Mouse (Mus musculus) kidney, embryonic 14.5 days (tissue): ENCODE data around the gene Il9r. TPM values are rescaled to one million over a fixed set of nuclear protein-coding genes. Genes with fewer than 3 reads are reported as not detected.

Experiments used
- ATAC-seq: fragments of 200-750 bp; cut with Nextera tagmentation; 2 replicates; pipeline ENCODE4 v1.8.0; 2017; ENCODE audit warnings: moderate number of reproducible peaks, mild to moderate bottlenecking, moderate TSS enrichment, moderate library complexity; ENCODE audit not compliant: low FRiP score, low TSS enrichment
- H3K27ac ChIP-seq: fragments of 300-500 bp; sonication (generic); 2 replicates; pipeline ENCODE4 v1.5.1; 2014; ENCODE audit warnings: low read depth, mild to moderate bottlenecking, low read length, moderate library complexity, mixed read lengths
- H3K27me3 ChIP-seq: fragments of 300-500 bp; sonication (generic); 2 replicates; pipeline ENCODE4 v1.6.1; 2014; ENCODE audit warnings: mild to moderate bottlenecking, low read length; ENCODE audit not compliant: control insufficient read depth, insufficient read depth
- H3K36me3 ChIP-seq: fragments of 300-500 bp; sonication (generic); 2 replicates; pipeline ENCODE4 v1.6.1; 2014; ENCODE audit warnings: low read length, mixed read lengths; ENCODE audit not compliant: control insufficient read depth, insufficient read depth
- H3K4me1 ChIP-seq: fragments of 300-500 bp; sonication (generic); 2 replicates; pipeline ENCODE4 v1.6.1; 2014; ENCODE audit warnings: low read length, mixed read lengths; ENCODE audit not compliant: control insufficient read depth, insufficient read depth
- H3K4me2 ChIP-seq: fragments of 300-500 bp; sonication (generic); replicated peaks from 2 replicates; pipeline ENCODE4 v1.6.1; 2014; ENCODE audit warnings: low read depth, mild to moderate bottlenecking, low read length
- H3K4me3 ChIP-seq: fragments of 300-500 bp; sonication (generic); 2 replicates; pipeline ENCODE4 v1.5.1; 2014; ENCODE audit warnings: mild to moderate bottlenecking, low read length
- H3K9ac ChIP-seq: fragments of 300-500 bp; sonication (generic); 2 replicates; pipeline ENCODE4 v1.6.1; 2014; ENCODE audit warnings: low read depth, mild to moderate bottlenecking, low read length, moderate library complexity
- H3K9me3 ChIP-seq: fragments of 300-500 bp; sonication (generic); 2 replicates; pipeline ENCODE4 v1.6.1; 2016; ENCODE audit warnings: low read length; ENCODE audit not compliant: control insufficient read depth
- WGBS: fragments of 180-500 bp; shearing (Covaris S2); extraction: QIAGEN DNeasy Blood & Tissue Kit; methylation state at CpG from one replicate; pipeline ENCODE4 v1.1.7; 2014; 5-methylcytosine and 5-hydroxymethylcytosine counted together
- polyA plus RNA-seq: library from polyadenylated mRNA; unstranded; fragments of >200 nt; fragmentation: Nextera tagmentation; extraction: Ambion mirVana; gene quantifications from 2 replicates; pipeline ENCODE4 v1.2.1, GENCODE M21; 2014

The Il9r gene
- polyA plus RNA-seq, 1 experiment from 2014 or later = not detected

DNA sequence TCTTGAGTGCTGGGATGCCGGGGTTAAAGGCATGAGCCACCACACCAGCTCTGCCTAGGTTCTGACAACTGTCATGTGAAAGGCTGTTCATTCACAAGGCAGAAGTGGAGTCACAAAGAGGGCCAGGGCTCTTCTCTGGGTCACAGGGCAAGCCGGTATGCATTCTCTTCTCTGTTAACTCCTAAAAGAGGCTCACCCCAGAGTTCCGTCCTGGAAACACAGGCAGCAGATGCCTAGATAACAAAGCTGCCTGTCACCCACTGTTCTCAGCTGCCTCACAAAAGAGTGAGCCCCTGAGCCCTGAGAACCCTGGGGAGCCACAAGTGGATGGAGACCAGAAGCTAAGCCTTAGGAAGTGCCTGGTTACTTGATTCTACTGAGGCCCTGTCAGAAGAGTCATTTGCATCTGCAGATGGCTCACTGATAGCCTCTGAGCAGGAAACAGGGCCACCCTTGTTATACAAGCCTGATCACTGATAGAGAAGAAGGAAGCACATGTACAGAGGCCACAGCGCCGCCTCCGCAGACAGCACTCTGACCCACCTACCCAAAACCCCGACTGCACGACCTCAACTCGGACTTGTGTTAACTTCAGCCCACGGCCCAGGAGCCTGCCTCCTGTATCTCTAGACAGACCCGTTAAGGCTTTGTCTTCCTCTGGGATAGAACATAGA is 4.1 kb downstream of the Il9r start:
- Histone ChIP-seq H3K4me3 (no peak overlapping the region), H3K9me3 (no peaks in the 10 kb centered on the region), H3K4me2 (no peak overlapping the region), H3K9ac (no peak overlapping the region), H3K4me1 (no peaks in the 10 kb centered on the region), H3K27me3 (no peaks in the 10 kb centered on the region), H3K27ac (no peak overlapping the region), H3K36me3 (no peaks in the 10 kb centered on the region)
- ATAC-seq = no peak
- WGBS = 45% methylated on average over 11 of the region's 11 CpGs

DNA sequence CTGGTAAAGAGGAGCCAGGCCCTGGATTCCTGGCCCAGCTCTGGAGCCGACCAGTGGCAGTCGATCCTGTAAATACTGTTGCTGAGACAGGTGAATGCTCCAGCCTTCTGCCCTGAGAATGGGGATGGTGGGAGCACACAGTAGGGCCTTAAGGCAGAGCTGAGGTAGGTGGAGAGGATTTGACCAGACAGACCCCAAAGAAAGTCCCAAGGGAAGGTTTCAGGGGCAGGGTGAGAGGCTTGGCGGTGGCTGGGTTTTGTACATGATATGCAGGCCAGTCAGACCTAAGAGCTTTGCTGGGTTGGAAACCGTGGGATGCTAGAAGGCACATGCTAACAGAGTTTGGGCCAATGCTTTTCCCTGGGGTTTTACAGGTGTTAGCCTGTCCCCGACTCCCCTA is 5.5 kb downstream of the Il9r start:
- ATAC-seq = no peak
- no peak overlapping the region for H3K27ac ChIP-seq
- no peaks in the 10 kb centered on the region for H3K4me1 ChIP-seq
- no peaks in the 10 kb centered on the region for H3K36me3 ChIP-seq
- no peak overlapping the region for H3K4me2 ChIP-seq
- no peak overlapping the region for H3K9ac ChIP-seq
- H3K4me3 ChIP-seq = no peak overlapping the region
- H3K27me3 ChIP-seq = no peaks in the 10 kb centered on the region
- H3K9me3 ChIP-seq = no peaks in the 10 kb centered on the region
- 83% methylated on average over 5 of the region's 5 CpGs for WGBS

GRCm38 (mm10) chr11:32194086-32194485 is 6.0 kb downstream of the Il9r start:
- Histone ChIP-seq H3K9ac (no peak overlapping the region), H3K4me3 (no peak overlapping the region), H3K27ac (no peak overlapping the region), H3K4me1 (no peaks in the 10 kb centered on the region), H3K27me3 (no peaks in the 10 kb centered on the region), H3K9me3 (no peaks in the 10 kb centered on the region), H3K4me2 (no peak overlapping the region), H3K36me3 (no peaks in the 10 kb centered on the region)
- 78% methylated on average over 10 of the region's 10 CpGs for WGBS
- no peak for ATAC-seq

DNA sequence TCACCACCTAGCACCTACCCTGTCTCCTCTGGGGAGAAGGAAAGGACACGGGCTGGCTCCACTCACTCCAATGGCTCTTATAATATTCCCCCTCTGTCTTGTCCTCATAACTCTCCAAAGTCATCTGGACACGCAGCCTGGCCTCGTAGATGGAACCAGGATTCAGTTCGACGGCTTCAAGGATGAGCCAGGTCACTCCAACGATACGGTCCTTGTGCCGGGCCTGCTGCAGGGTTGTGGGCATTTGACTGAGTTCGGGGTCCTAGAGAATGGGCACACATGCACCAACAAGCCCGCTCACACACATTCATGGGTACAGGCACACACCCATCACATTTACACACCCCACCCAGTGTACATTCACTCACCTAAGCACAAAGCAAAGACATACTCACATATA is 6.9 kb downstream of the Il9r start:
- no peaks in the 10 kb centered on the region for H3K9me3 ChIP-seq
- no peaks in the 10 kb centered on the region for H3K4me1 ChIP-seq
- H3K4me3 ChIP-seq = no peak overlapping the region
- no peak for ATAC-seq
- no peak overlapping the region for H3K9ac ChIP-seq
- H3K27ac ChIP-seq = no peak overlapping the region
- WGBS = 74% methylated on average over 10 of the region's 10 CpGs
- H3K27me3 ChIP-seq = no peaks in the 10 kb centered on the region
- no peak overlapping the region for H3K4me2 ChIP-seq
- no peaks in the 10 kb centered on the region for H3K36me3 ChIP-seq

- no peak overlapping the region for H3K9ac ChIP-seq
Measured at GRCm38 (mm10) chr11:32190603-32191110, 9.4 kb downstream of the Il9r start.

DNA sequence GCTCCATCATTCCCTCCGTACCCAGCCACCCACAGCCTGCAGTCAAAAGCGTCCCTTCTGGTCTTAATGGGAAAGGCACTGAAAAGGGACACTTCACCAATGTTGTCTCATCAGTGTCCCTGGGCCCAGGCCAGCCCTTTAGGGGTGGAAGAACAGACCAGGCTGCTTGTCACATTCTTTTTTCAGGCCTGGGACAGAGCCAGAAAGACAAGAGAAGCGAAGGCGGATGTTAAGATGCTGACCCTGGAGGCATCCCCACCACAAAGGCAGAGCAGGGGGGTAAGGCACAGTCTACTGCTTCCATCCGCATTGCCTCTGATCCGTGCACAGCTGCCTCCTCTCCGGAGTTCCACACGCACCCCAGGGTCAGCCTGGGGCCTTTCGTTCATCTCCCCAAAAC is 10.0 kb downstream of the Il9r start:
- H3K9ac ChIP-seq = no peak overlapping the region
- WGBS = 86% methylated on average over 9 of the region's 9 CpGs
- no peak for ATAC-seq
- H3K4me1 ChIP-seq = no peaks in the 10 kb centered on the region
- H3K4me2 ChIP-seq = no peak overlapping the region
- H3K27ac ChIP-seq = no peak overlapping the region
- no peaks in the 10 kb centered on the region for H3K27me3 ChIP-seq
- H3K36me3 ChIP-seq = no peaks in the 10 kb centered on the region
- H3K4me3 ChIP-seq = no peak overlapping the region
- H3K9me3 ChIP-seq = no peaks in the 10 kb centered on the region

More at GRCm38 (mm10) chr11:32190603-32191110, 9.4 kb downstream of the Il9r start:
- Histone ChIP-seq H3K9me3 (no peaks in the 10 kb centered on the region), H3K4me1 (no peaks in the 10 kb centered on the region), H3K36me3 (no peaks in the 10 kb centered on the region), H3K27me3 (no peaks in the 10 kb centered on the region), H3K4me3 (no peak overlapping the region), H3K27ac (no peak overlapping the region), H3K4me2 (no peak overlapping the region)
- WGBS = 73% methylated on average over 13 of the region's 13 CpGs
- ATAC-seq = no peak

DNA sequence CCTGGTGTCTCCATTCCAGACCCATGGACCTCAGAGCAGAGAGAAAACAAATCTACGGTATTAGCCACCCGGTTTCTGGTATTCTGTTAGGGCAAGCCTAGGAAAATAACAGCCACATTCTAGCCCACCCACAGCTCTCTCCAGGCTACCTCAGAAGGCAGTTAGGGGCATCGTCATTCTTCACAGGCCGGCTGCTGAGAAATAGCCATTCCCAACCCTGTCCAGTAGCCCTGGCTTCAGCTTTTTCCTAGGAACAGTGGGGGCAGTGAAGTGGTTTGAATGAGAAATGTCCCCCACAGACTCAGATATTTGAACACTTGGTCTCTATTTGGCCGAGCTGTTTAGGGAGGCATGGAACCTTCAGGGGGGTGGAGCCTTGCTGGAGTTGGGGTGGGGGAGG is 10.6 kb downstream of the Il9r start:
- 72% methylated on average over 5 of the region's 5 CpGs for WGBS

DNA sequence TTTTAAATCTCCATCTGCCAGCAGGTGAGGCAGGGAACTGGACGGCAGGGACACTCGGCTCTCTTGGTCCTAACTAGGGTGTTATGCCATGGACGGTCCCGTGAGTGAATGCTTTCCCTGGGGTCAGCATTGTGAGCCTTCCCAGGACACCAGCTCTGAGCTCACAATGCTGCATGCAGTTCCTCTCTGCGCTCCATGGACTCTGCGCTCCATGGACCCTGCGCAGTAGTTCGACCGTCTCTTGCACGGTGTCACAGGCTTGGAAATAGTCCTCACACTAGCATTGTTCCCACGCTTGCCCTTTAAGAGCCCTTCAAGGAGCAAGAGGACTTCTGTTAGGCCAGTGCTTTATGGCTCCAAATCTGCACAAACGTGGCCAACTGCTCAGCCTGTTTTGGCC is 11.2 kb downstream of the Il9r start:
- H3K27ac ChIP-seq = no peak overlapping the region
- H3K4me1 ChIP-seq = no peaks in the 10 kb centered on the region
- no peaks in the 10 kb centered on the region for H3K9me3 ChIP-seq
- no peak overlapping the region for H3K9ac ChIP-seq
- no peak overlapping the region for H3K4me2 ChIP-seq
- no peaks in the 10 kb centered on the region for H3K27me3 ChIP-seq
- H3K4me3 ChIP-seq = no peak overlapping the region
- no peak for ATAC-seq
- no peaks in the 10 kb centered on the region for H3K36me3 ChIP-seq
- 83% methylated on average over 12 of the region's 12 CpGs for WGBS

More for the DNA sequence above, 10.6 kb downstream of the Il9r start:
- H3K4me2 ChIP-seq = no peak overlapping the region
- no peaks in the 10 kb centered on the region for H3K4me1 ChIP-seq
- no peak overlapping the region for H3K4me3 ChIP-seq
- no peaks in the 10 kb centered on the region for H3K9me3 ChIP-seq
- H3K27ac ChIP-seq = no peak overlapping the region
- no peaks in the 10 kb centered on the region for H3K27me3 ChIP-seq
- no peak overlapping the region for H3K9ac ChIP-seq
- no peaks in the 10 kb centered on the region for H3K36me3 ChIP-seq
- ATAC-seq = no peak

DNA sequence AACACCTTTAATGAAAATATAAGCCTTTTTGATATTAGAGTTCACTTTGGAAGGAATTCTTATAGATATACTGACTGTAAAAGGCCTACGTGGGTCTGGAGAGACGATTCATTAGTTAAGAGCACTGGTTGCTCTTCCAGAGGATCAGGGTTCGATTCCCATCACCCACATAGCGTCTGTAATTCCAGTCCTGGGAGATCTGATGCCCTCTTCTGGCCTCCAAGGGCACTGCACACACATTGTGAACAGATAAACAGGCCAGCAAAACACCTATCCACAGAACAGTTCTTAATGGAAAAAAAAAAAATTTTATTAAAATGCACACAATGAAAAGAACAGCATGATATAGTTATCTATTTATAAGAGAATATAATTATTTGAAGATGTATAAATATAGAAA is 12.8 kb downstream of the Il9r start:
- no peaks in the 10 kb centered on the region for H3K36me3 ChIP-seq
- WGBS = 90% methylated on average over 4 of the region's 4 CpGs
- H3K9ac ChIP-seq = no peak overlapping the region
- no peaks in the 10 kb centered on the region for H3K27me3 ChIP-seq
- H3K4me1 ChIP-seq = no peaks in the 10 kb centered on the region
- no peaks in the 10 kb centered on the region for H3K9me3 ChIP-seq
- H3K4me3 ChIP-seq = no peak overlapping the region
- no peak for ATAC-seq
- H3K27ac ChIP-seq = no peak overlapping the region
- H3K4me2 ChIP-seq = no peak overlapping the region
